Mouse (Mus musculus) MEL (cell line): Measurements from ENCODE around the gene C2. TPM values are rescaled to one million over a fixed set of nuclear protein-coding genes. Genes with fewer than 3 reads are reported as not detected.

Source experiments
- DNase-seq: peaks from one replicate; pipeline ENCODE4 v3.0.0; 2011; ENCODE audit warnings: low read depth, low spot score
- H3K27ac ChIP-seq: 2 replicates; pipeline ENCODE4 v1.5.1; 2012; ENCODE audit warnings: low read depth, mild to moderate bottlenecking, control low read depth, low read length, moderate library complexity; ENCODE audit not compliant: control insufficient read depth
- H3K27me3 ChIP-seq, 2 experiments: fragments of 150-350 bp in 1 of 2; sonication (generic) in 1 of 2; 2 replicates each; pipeline ENCODE4 v1.6.1; 2012; ENCODE audit warnings: low read length in 2 of 2, mild to moderate bottlenecking in 2 of 2, improper control_type of control experiment in 1 of 2, moderate library complexity in 1 of 2; ENCODE audit not compliant: insufficient read depth in 2 of 2, control insufficient read depth in 1 of 2
- H3K36me3 ChIP-seq, 2 experiments: 2 replicates each; pipeline ENCODE4 v1.6.1; 2012 to 2014; ENCODE audit warnings: low read length in 2 of 2, improper control_type of control experiment in 1 of 2, inconsistent platforms in 1 of 2, mild to moderate bottlenecking in 1 of 2; ENCODE audit not compliant: insufficient read depth in 2 of 2, control insufficient read depth in 1 of 2
- H3K4me1 ChIP-seq, 2 experiments: fragments of 150-350 bp in 1 of 2; sonication (generic) in 1 of 2; 2 replicates each; pipeline ENCODE4 v1.6.1; 2012; ENCODE audit warnings: low read length in 2 of 2, improper control_type of control experiment in 1 of 2, mild to moderate bottlenecking in 1 of 2; ENCODE audit not compliant: insufficient read depth in 2 of 2, control insufficient read depth in 1 of 2
- H3K4me3 ChIP-seq, 2 experiments: fragments of 150-350 bp in 1 of 2; sonication (generic) in 1 of 2; 2 replicates each; pipeline ENCODE4 v1.5.1; 2012; ENCODE audit warnings: low read depth in 2 of 2, low read length in 2 of 2, mild to moderate bottlenecking in 2 of 2, moderate library complexity in 2 of 2, control low read depth in 1 of 2, improper control_type of control experiment in 1 of 2; ENCODE audit not compliant: control insufficient read depth in 1 of 2, insufficient read depth in 1 of 2
- H3K79me2 ChIP-seq: 2 replicates; pipeline ENCODE4 v1.6.1; 2012; ENCODE audit warnings: mild to moderate bottlenecking, low read length, moderate library complexity; ENCODE audit not compliant: control insufficient read depth, poor library complexity, insufficient read depth
- H3K9ac ChIP-seq: 2 replicates; pipeline ENCODE4 v1.6.1; 2012; ENCODE audit warnings: low read depth, mild to moderate bottlenecking, control low read depth, low read length, moderate library complexity; ENCODE audit not compliant: control insufficient read depth, poor library complexity, severe bottlenecking
- H3K9me3 ChIP-seq: fragments of 150-350 bp; sonication (generic); replicated peaks from 2 replicates; pipeline ENCODE4 v1.6.1; 2012; ENCODE audit warnings: mild to moderate bottlenecking, low read length, improper control_type of control experiment, moderate library complexity; ENCODE audit not compliant: insufficient read depth
- BHLHE40 ChIP-seq: IDR thresholded peaks from 2 replicates; pipeline ENCODE4 v1.6.1; 2012; ENCODE audit warnings: low read depth, mild to moderate bottlenecking, inconsistent platforms, low read length, improper control_type of control experiment, borderline replicate concordance
- E2F4 ChIP-seq: IDR thresholded peaks from 2 replicates; pipeline ENCODE4 v1.6.1; 2011; ENCODE audit warnings: low read depth, low read length, improper control_type of control experiment, borderline replicate concordance
- ELF1 ChIP-seq: IDR thresholded peaks from 2 replicates; pipeline ENCODE4 v1.6.1; 2014; ENCODE audit warnings: low read depth, mild to moderate bottlenecking, inconsistent platforms, low read length, improper control_type of control experiment, moderate library complexity
- EP300 ChIP-seq, 2 experiments: IDR thresholded peaks; 2 replicates each; pipeline ENCODE4 v1.6.1; 2011; ENCODE audit warnings: improper control_type of control experiment in 2 of 2, low read length in 2 of 2, low read depth in 1 of 2, mild to moderate bottlenecking in 1 of 2
- ETS1 ChIP-seq: IDR thresholded peaks from 2 replicates; pipeline ENCODE4 v1.6.1; 2012; ENCODE audit warnings: low read depth, mild to moderate bottlenecking, inconsistent platforms, low read length, improper control_type of control experiment, moderate library complexity
- GATA1 ChIP-seq: IDR thresholded peaks from 2 replicates; pipeline ENCODE4 v1.6.1; 2011; ENCODE audit warnings: low read depth, low read length, improper control_type of control experiment
- HCFC1 ChIP-seq: IDR thresholded peaks from 2 replicates; pipeline ENCODE4 v1.6.1; 2012; ENCODE audit warnings: low read depth, mild to moderate bottlenecking, inconsistent platforms, low read length, improper control_type of control experiment, moderate library complexity
- JUND ChIP-seq: IDR thresholded peaks from 2 replicates; pipeline ENCODE4 v1.6.1; 2011; ENCODE audit warnings: low read depth, mild to moderate bottlenecking, improper control_type of control experiment, low read length
- KAT2A ChIP-seq: conservative IDR thresholded peaks from 2 replicates; pipeline ENCODE4 v1.6.1; 2012; ENCODE audit warnings: low read depth, low read length, improper control_type of control experiment, inconsistent platforms
- MAFK ChIP-seq: IDR thresholded peaks from 2 replicates; pipeline ENCODE4 v1.6.1; 2011; ENCODE audit warnings: low read depth, mild to moderate bottlenecking, low read length, improper control_type of control experiment, borderline replicate concordance
- MAX ChIP-seq: IDR thresholded peaks from 2 replicates; pipeline ENCODE4 v1.6.1; 2011; ENCODE audit warnings: low read length, improper control_type of control experiment
- MAZ ChIP-seq: IDR thresholded peaks from 2 replicates; pipeline ENCODE4 v1.6.1; 2012; ENCODE audit warnings: low read depth, mild to moderate bottlenecking, inconsistent platforms, low read length, improper control_type of control experiment
- MXI1 ChIP-seq: IDR thresholded peaks from 2 replicates; pipeline ENCODE4 v1.6.1; 2011; ENCODE audit warnings: mild to moderate bottlenecking, low read depth, low read length, improper control_type of control experiment
- MYB ChIP-seq: IDR thresholded peaks from 2 replicates; pipeline ENCODE4 v1.6.1; 2011; ENCODE audit warnings: mild to moderate bottlenecking, low read depth, low read length, improper control_type of control experiment
- NRF1 ChIP-seq: IDR thresholded peaks from 2 replicates; pipeline ENCODE4 v1.6.1; 2014; ENCODE audit warnings: low read depth, mild to moderate bottlenecking, inconsistent platforms, low read length, improper control_type of control experiment, moderate library complexity; ENCODE audit not compliant: poor library complexity, insufficient read depth, severe bottlenecking
- POLR2AphosphoS2 ChIP-seq: IDR thresholded peaks from 2 replicates; pipeline ENCODE4 v1.6.1; 2011; ENCODE audit warnings: low read length, improper control_type of control experiment
- POLR2AphosphoS5 ChIP-seq: IDR thresholded peaks from 2 replicates; pipeline ENCODE4 v1.6.1; 2012; ENCODE audit warnings: low read depth, borderline replicate concordance, mild to moderate bottlenecking, inconsistent platforms, low read length, moderate library complexity, mixed read lengths
- RAD21 ChIP-seq: IDR thresholded peaks from 2 replicates; pipeline ENCODE4 v1.6.1; 2011; ENCODE audit warnings: mild to moderate bottlenecking, low read depth, low read length, improper control_type of control experiment
- RCOR1 ChIP-seq: IDR thresholded peaks from 2 replicates; pipeline ENCODE4 v1.6.1; 2012; ENCODE audit warnings: low read depth, mild to moderate bottlenecking, inconsistent platforms, low read length, improper control_type of control experiment
- SIN3A ChIP-seq: IDR thresholded peaks from 2 replicates; pipeline ENCODE4 v1.6.1; 2012; ENCODE audit warnings: low read length, improper control_type of control experiment, inconsistent platforms
- SMC3 ChIP-seq: IDR thresholded peaks from 2 replicates; pipeline ENCODE4 v1.6.1; 2011; ENCODE audit warnings: low read depth, low read length, improper control_type of control experiment
- TAL1 ChIP-seq: IDR thresholded peaks from 2 replicates; pipeline ENCODE4 v1.6.1; 2012; ENCODE audit warnings: mild to moderate bottlenecking, inconsistent platforms, low read length, moderate library complexity, mixed read lengths
- TCF12 ChIP-seq: IDR thresholded peaks from 2 replicates; pipeline ENCODE4 v1.6.1; 2014; ENCODE audit warnings: low read depth, mild to moderate bottlenecking, inconsistent platforms, low read length, improper control_type of control experiment, moderate library complexity
- UBTF ChIP-seq: IDR thresholded peaks from 2 replicates; pipeline ENCODE4 v1.6.1; 2012; ENCODE audit warnings: low read depth, mild to moderate bottlenecking, inconsistent platforms, low read length, improper control_type of control experiment, moderate library complexity, borderline replicate concordance; ENCODE audit not compliant: insufficient read depth
- USF1 ChIP-seq: IDR thresholded peaks from 2 replicates; pipeline ENCODE4 v1.6.1; 2014; ENCODE audit warnings: low read depth, mild to moderate bottlenecking, inconsistent platforms, low read length, improper control_type of control experiment, moderate library complexity
- USF2 ChIP-seq, 2 experiments: IDR thresholded peaks; 2 replicates each; pipeline ENCODE4 v1.6.1; 2011 to 2012; ENCODE audit warnings: improper control_type of control experiment in 2 of 2, low read length in 2 of 2, borderline replicate concordance in 1 of 2, inconsistent platforms in 1 of 2, low read depth in 1 of 2, mild to moderate bottlenecking in 1 of 2; ENCODE audit not compliant: insufficient read depth in 1 of 2
- ZC3H11A ChIP-seq: IDR thresholded peaks from 2 replicates; pipeline ENCODE4 v1.6.1; 2012; ENCODE audit warnings: low read depth, mild to moderate bottlenecking, inconsistent platforms, low read length, improper control_type of control experiment
- ZKSCAN1 ChIP-seq: IDR thresholded peaks from 2 replicates; pipeline ENCODE4 v1.6.1; 2012; ENCODE audit warnings: low read depth, mild to moderate bottlenecking, inconsistent platforms, low read length, improper control_type of control experiment, moderate library complexity
- ZMIZ1 ChIP-seq: IDR thresholded peaks from 2 replicates; pipeline ENCODE4 v1.6.1; 2012; ENCODE audit warnings: low read depth, mild to moderate bottlenecking, inconsistent platforms, low read length, improper control_type of control experiment, moderate library complexity
- polyA plus RNA-seq, 2 experiments: library from polyadenylated mRNA; stranded (reverse) in 1 of 2; unstranded in 1 of 2; fragments of >175 nt in 1 of 2; fragments of >200 nt in 1 of 2; gene quantifications; 2 replicates each; pipeline versions ENCODE4 v1.2.1 to v1.2.4; 2012; ENCODE audit warnings: low replicate concordance in 2 of 2, low read depth in 1 of 2; ENCODE audit not compliant: insufficient read length in 2 of 2, insufficient read depth in 1 of 2, missing spikeins in 1 of 2
- total RNA-seq: library from RNA; depleted of rRNA; stranded (reverse); fragments of 300-350 nt; gene quantifications from 2 replicates; pipeline ENCODE4 v1.2.3, GENCODE M21; 2012

The C2 gene
- total and polyA plus RNA-seq, 3 experiments = 2.2 to 9.4 TPM; not detected in 1

DNA sequence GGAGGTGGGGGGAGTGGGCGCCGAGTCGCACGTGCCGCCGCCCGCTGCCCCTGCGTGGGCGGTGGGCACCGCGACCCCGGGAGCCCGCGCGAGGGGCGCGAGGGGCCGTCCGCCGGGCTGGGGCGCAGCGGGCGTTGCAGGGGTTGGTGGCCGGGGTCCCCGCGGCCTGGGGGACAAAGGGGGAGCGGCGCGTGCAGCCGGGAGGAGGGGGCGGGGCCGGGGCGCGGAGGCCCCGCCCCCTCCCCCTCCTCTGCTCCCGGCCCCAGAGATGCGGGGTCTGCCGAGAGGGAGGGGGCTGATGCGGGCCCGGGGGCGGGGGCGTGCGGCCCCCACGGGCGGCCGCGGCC lies 614 bp upstream of the C2 start:
- H3K27ac ChIP-seq = peak overlapping the region; percentile 90; the same call in 1 of the 2 replicates
- peaks cover 0 to 20% of the 10 kb centered on the region in 2 experiments; a peak in 3 of 4 replicates for H3K4me1 ChIP-seq
- no peaks in the 10 kb centered on the region for H3K9me3 ChIP-seq
- no peaks in the 10 kb centered on the region for H3K27me3 ChIP-seq
- no peak for TF ChIP-seq MXI1
- TF ChIP-seq MAX = no peak
- 0 out of 2 replicates have a peak, but pooled peaks have one; percentile 29 for TF ChIP-seq ZMIZ1
- peaks cover 2 to 16% of the 10 kb centered on the region in 2 experiments; a peak in 3 of 4 replicates for H3K36me3 ChIP-seq
- peak; percentile 36 for DNase-seq
- H3K4me3 ChIP-seq = peak overlapping the region; percentile 75 to 88; a peak in 3 of 4 replicates
- H3K9ac ChIP-seq = peak overlapping the region; percentile 86
- H3K79me2 ChIP-seq = peaks cover 34% of the 10 kb centered on the region

GRCm38 (mm10) chr17:34897373-34898159 lies 499 bp downstream of the C2 start:
- DNase-seq = peak; percentile 79
- Histone ChIP-seq H3K4me1 (peaks cover 0 to 21% of the 10 kb centered on the region in 2 experiments; a peak in 3 of 4 replicates), H3K9ac (peak overlapping the region; percentile 86)
- TF ChIP-seq EP300 (IDR thresholded peaks at IDR 0.05; ENCODE audit: low read depth in 1 of 2, low read length in 2 of 2) (peak; percentile 31 to 49; a peak in 1 of 4 replicates), ELF1 (no peak), RCOR1 (peak; percentile 42; the same call in 1 of the 2 replicates), NRF1 (no peak), USF2 (IDR thresholded peaks at IDR 0.05; ENCODE audit: borderline replicate concordance in 1 of 2, insufficient read depth in 1 of 2, low read depth in 1 of 2, low read length in 2 of 2) (no peak), TAL1 (no peak), E2F4 (no peak), KAT2A (peak; percentile 58), ZKSCAN1 (peak; percentile 51; the same call in 1 of the 2 replicates), BHLHE40 (peak; percentile 35; the same call in 1 of the 2 replicates), GATA1 (peak; percentile 20; the same call in 1 of the 2 replicates), JUND (no peak), MAZ (no peak), ZC3H11A (no peak), MYB (no peak), POLR2AphosphoS2 (peak; percentile 64), SIN3A (no peak; the same call in 1 of the 2 replicates), TCF12 (0 out of 2 replicates have a peak, but pooled peaks have one; percentile 21), USF1 (no peak), ETS1 (no peak), RAD21 (no peak), POLR2AphosphoS5 (0 out of 2 replicates have a peak, but pooled peaks have one; percentile 57), SMC3 (0 out of 2 replicates have a peak, but pooled peaks have one; percentile 10), UBTF (no peak), HCFC1 (peak; percentile 78), MAFK (0 out of 2 replicates have a peak, but pooled peaks have one; percentile 11)

More at GRCm38 (mm10) chr17:34897373-34898159, 499 bp downstream of the C2 start:
- Histone ChIP-seq H3K9me3 (no peaks in the 10 kb centered on the region), H3K4me3 (peak overlapping the region; percentile 65 to 88), H3K36me3 (peaks cover 2 to 17% of the 10 kb centered on the region in 2 experiments; a peak in 3 of 4 replicates), H3K79me2 (peaks cover 34% of the 10 kb centered on the region), H3K27ac (peak overlapping the region; percentile 90), H3K27me3 (no peaks in the 10 kb centered on the region)
